Mouse (Mus musculus) CH12.LX (cell line): Measurements from ENCODE around the gene Gm5129.

Experiments
- CTCF ChIP-seq, 2 experiments: IDR thresholded peaks in 1 of 2; conservative IDR thresholded peaks in 1 of 2; 2 replicates each; pipeline ENCODE4 v1.5.1; 2011 to 2012; ENCODE audit warnings: low read depth in 2 of 2, low read length in 2 of 2, improper control_type of control experiment in 1 of 2, inconsistent platforms in 1 of 2, mild to moderate bottlenecking in 1 of 2, moderate library complexity in 1 of 2
- E2F4 ChIP-seq: IDR thresholded peaks from 2 replicates; pipeline ENCODE4 v1.6.1; 2011; ENCODE audit warnings: low read depth, low read length, improper control_type of control experiment; ENCODE audit not compliant: insufficient replicate concordance
- EP300 ChIP-seq: IDR thresholded peaks from 2 replicates; pipeline ENCODE4 v1.6.1; 2011; ENCODE audit warnings: low read length, improper control_type of control experiment
- ETS1 ChIP-seq: conservative IDR thresholded peaks from 2 replicates; pipeline ENCODE4 v1.6.1; 2012; ENCODE audit warnings: low read depth, mild to moderate bottlenecking, inconsistent platforms, low read length, improper control_type of control experiment, moderate library complexity
- IRF4 ChIP-seq: IDR thresholded peaks from 2 replicates; pipeline ENCODE4 v1.6.1; 2014; ENCODE audit warnings: low read depth, mild to moderate bottlenecking, inconsistent platforms, low read length, improper control_type of control experiment
- MAFK ChIP-seq: IDR thresholded peaks from 2 replicates; pipeline ENCODE4 v1.6.1; 2011; ENCODE audit warnings: low read length, improper control_type of control experiment; ENCODE audit not compliant: insufficient replicate concordance
- MAX ChIP-seq: IDR thresholded peaks from 2 replicates; pipeline ENCODE4 v1.6.1; 2011; ENCODE audit warnings: low read length, improper control_type of control experiment
- NRF1 ChIP-seq: IDR thresholded peaks from 2 replicates; pipeline ENCODE4 v1.6.1; 2014; ENCODE audit warnings: low read depth, mild to moderate bottlenecking, inconsistent platforms, low read length, improper control_type of control experiment, moderate library complexity
- POLR2A ChIP-seq: IDR thresholded peaks from 2 replicates; pipeline ENCODE4 v1.6.1; 2011; ENCODE audit warnings: low read depth, mild to moderate bottlenecking, improper control_type of control experiment, low read length
- UBTF ChIP-seq: IDR thresholded peaks from 2 replicates; pipeline ENCODE4 v1.6.1; 2012; ENCODE audit warnings: low read depth, mild to moderate bottlenecking, inconsistent platforms, low read length, improper control_type of control experiment, moderate library complexity
- USF1 ChIP-seq: IDR thresholded peaks from 2 replicates; pipeline ENCODE4 v1.6.1; 2014; ENCODE audit warnings: low read depth, mild to moderate bottlenecking, inconsistent platforms, low read length, improper control_type of control experiment
- ZC3H11A ChIP-seq: IDR thresholded peaks from 2 replicates; pipeline ENCODE4 v1.6.1; 2012; ENCODE audit warnings: low read depth, mild to moderate bottlenecking, inconsistent platforms, low read length, improper control_type of control experiment
- ZKSCAN1 ChIP-seq: IDR thresholded peaks from 2 replicates; pipeline ENCODE4 v1.6.1; 2012; ENCODE audit warnings: low read depth, inconsistent platforms, low read length, improper control_type of control experiment, borderline replicate concordance

- TF ChIP-seq UBTF = no peak
- no peak for TF ChIP-seq POLR2A
- no peak for TF ChIP-seq NRF1
- no peak for TF ChIP-seq USF1
- no peak for TF ChIP-seq MAFK
- TF ChIP-seq IRF4 = no peak
- TF ChIP-seq EP300 = no peak
- TF ChIP-seq CTCF (conservative IDR thresholded peaks at IDR 0.05 in 1 of 2, IDR thresholded peaks at IDR 0.05 in 1 of 2; ENCODE audit: low read depth in 2 of 2, low read length in 2 of 2) = no peak
- no peak for TF ChIP-seq ZC3H11A
- no peak for TF ChIP-seq MAX
- TF ChIP-seq ETS1 = no peak
- TF ChIP-seq E2F4 = no peak
- no peak for TF ChIP-seq ZKSCAN1
Measured at GRCm38 (mm10) chr5:29772038-29772437, 36.3 kb upstream of the Gm5129 start.
